Mouse (Mus musculus) forebrain, embryonic 13.5 days (tissue): ENCODE data around the gene Rnf41. TPM values are rescaled to one million over a fixed set of nuclear protein-coding genes. Genes with fewer than 3 reads are reported as not detected.

ENCODE experiments used
- ATAC-seq: fragments of 200-750 bp; cut with Nextera tagmentation; 2 replicates; pipeline ENCODE4 v1.8.0; 2017
- H3K27ac ChIP-seq: fragments of 300-500 bp; sonication (generic); 2 replicates; pipeline ENCODE4 v1.5.1; 2015; ENCODE audit warnings: inconsistent platforms, mild to moderate bottlenecking, moderate library complexity
- H3K27me3 ChIP-seq: fragments of 300-500 bp; sonication (generic); 2 replicates; pipeline ENCODE4 v1.6.1; 2015; ENCODE audit warnings: mild to moderate bottlenecking, inconsistent platforms
- H3K36me3 ChIP-seq: fragments of 300-500 bp; sonication (generic); 2 replicates; pipeline ENCODE4 v1.6.1; 2015; ENCODE audit warnings: mild to moderate bottlenecking, inconsistent platforms; ENCODE audit not compliant: poor library complexity, severe bottlenecking
- H3K4me1 ChIP-seq: fragments of 300-500 bp; sonication (generic); 2 replicates; pipeline ENCODE4 v1.6.1; 2015; ENCODE audit warnings: inconsistent platforms
- H3K4me2 ChIP-seq: fragments of 300-500 bp; sonication (generic); 2 replicates; pipeline ENCODE4 v1.6.1; 2015; ENCODE audit warnings: inconsistent platforms, mild to moderate bottlenecking, moderate library complexity
- H3K4me3 ChIP-seq: fragments of 300-500 bp; sonication (generic); 2 replicates; pipeline ENCODE4 v1.5.1; 2015; ENCODE audit warnings: mild to moderate bottlenecking, inconsistent platforms
- H3K9ac ChIP-seq: fragments of 300-500 bp; sonication (generic); 2 replicates; pipeline ENCODE4 v1.6.1; 2015; ENCODE audit warnings: mild to moderate bottlenecking, inconsistent platforms
- H3K9me3 ChIP-seq: fragments of 300-500 bp; sonication (generic); replicated peaks from 2 replicates; pipeline ENCODE4 v1.6.1; 2016; ENCODE audit warnings: inconsistent platforms
- WGBS: fragments of 180-500 bp; shearing (Covaris S2); methylation state at CpG from one replicate; pipeline ENCODE4 v1.1.7; 2015; 5-methylcytosine and 5-hydroxymethylcytosine counted together
- polyA plus RNA-seq: library from polyadenylated mRNA; unstranded; fragments of >200 nt; fragmentation: Nextera tagmentation; extraction: Ambion mirVana; gene quantifications from 2 replicates; pipeline ENCODE4 v1.2.1, GENCODE M21; 2015

The Rnf41 gene
- polyA plus RNA-seq, 1 experiment from 2014 or later, result 76.4 TPM

DNA sequence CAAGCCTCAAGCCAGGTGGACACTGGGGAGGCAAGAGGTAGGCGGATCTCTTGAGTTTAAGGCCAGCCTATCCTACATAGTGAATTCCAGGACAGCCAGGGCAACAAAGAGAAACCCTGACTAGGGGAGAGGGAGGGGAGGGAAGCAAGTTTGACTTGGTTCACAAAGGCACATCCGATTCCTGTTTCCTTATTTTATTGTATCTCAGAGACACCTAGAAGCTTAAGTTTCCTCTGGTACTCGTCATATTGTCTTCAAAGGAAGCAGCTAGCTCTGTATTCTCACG is 954 bp upstream of the Rnf41 start:
- H3K4me2 ChIP-seq, result peak overlapping the region; percentile 97
- H3K4me1 ChIP-seq, result peaks cover 51% of the 10 kb centered on the region
- H3K4me3 ChIP-seq, result peak overlapping the region; percentile 91
- 20% methylated on average over 4 of the region's 4 CpGs for WGBS
- H3K9me3 ChIP-seq, result no peaks in the 10 kb centered on the region
- no peak for ATAC-seq
- peak overlapping the region; percentile 89 for H3K9ac ChIP-seq
- H3K27me3 ChIP-seq, result no peaks in the 10 kb centered on the region
- H3K27ac ChIP-seq, result peak overlapping the region; percentile 94
- peaks cover 31% of the 10 kb centered on the region for H3K36me3 ChIP-seq

DNA sequence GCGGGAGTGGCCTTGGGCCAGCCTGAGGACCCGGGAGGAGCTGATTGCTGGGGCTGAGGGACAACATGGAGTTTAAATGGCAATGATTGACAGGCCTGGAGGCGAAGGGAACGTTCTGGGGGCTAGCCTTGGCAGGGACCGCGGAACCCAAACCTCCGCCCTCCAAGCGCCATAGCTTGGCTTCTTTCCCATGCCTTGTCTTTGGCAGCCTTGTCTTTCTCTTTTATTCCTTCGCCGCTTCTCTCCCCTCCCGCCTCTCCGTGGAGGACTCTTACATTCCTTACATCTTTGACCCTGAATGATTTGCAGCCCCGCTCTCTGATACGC is 561 bp downstream of the Rnf41 start:
- no peaks in the 10 kb centered on the region for H3K9me3 ChIP-seq
- H3K27ac ChIP-seq, result peak overlapping the region; percentile 94
- H3K4me1 ChIP-seq, result peaks cover 51% of the 10 kb centered on the region
- H3K4me2 ChIP-seq, result peak overlapping the region; percentile 97
- 0% methylated on average over 14 of the region's 14 CpGs for WGBS
- peak overlapping the region; percentile 91 for H3K4me3 ChIP-seq
- H3K9ac ChIP-seq, result peak overlapping the region; percentile 89
- peaks cover 31% of the 10 kb centered on the region for H3K36me3 ChIP-seq
- no peaks in the 10 kb centered on the region for H3K27me3 ChIP-seq
- ATAC-seq, result no peak

DNA sequence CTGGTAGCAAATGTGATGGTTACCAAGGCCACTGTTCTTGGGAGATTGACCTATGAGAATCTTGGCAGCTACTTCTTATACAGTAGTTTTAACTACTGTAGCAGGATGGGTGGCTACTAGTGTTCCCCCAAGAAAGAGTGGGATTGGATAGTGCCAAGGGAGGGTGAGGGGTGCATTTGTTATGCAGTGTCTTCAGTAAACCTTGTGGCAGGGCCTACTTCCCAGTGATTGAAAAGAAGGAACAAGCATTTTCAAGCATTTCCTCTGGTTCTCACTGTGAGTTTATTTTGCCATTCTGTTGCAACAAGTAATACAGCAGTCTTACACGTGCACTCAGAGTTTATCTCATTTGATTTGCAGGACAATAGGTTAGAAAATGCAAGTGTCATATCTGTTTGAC is 1.1 kb downstream of the Rnf41 start:
- Histone ChIP-seq H3K36me3 (peaks cover 36% of the 10 kb centered on the region), H3K4me2 (peak overlapping the region; percentile 97), H3K27ac (peak overlapping the region; percentile 94; the same call in 1 of the 2 replicates), H3K27me3 (no peaks in the 10 kb centered on the region), H3K9ac (peak overlapping the region; percentile 89), H3K9me3 (no peaks in the 10 kb centered on the region), H3K4me3 (peak overlapping the region; percentile 91), H3K4me1 (peaks cover 51% of the 10 kb centered on the region)
- ATAC-seq, result no peak
- whole genome bisulfite sequencing, result 32% methylated on average over 1 of the region's 1 CpGs

DNA sequence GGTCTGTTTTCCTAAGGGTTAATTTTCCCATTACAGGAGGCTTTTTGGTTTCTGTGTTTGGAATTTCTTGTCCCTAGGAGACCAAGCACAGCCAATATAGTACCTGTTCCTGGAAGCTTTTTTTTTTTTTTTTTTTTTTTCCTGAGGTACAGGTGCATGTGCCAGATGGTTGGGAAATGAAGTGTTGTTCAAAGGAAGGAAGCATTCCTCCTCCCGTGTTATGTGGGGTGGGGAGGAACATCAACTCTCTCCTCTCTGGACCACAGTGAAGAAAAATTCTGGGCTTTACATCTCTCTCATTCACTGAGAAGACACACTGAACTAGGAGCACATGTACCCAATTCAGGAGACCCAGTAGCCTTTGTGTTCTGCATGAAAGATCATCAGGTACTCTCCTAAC is 1.6 kb downstream of the Rnf41 start:
- WGBS, result 44% methylated on average over 1 of the region's 1 CpGs
- peaks cover 37% of the 10 kb centered on the region for H3K36me3 ChIP-seq
- peaks cover 47% of the 10 kb centered on the region for H3K4me1 ChIP-seq
- ATAC-seq, result no peak
- no peaks in the 10 kb centered on the region for H3K27me3 ChIP-seq
- H3K9ac ChIP-seq, result peak overlapping the region; percentile 89
- no peaks in the 10 kb centered on the region for H3K9me3 ChIP-seq
- H3K4me3 ChIP-seq, result peak overlapping the region; percentile 91
- no peak overlapping the region for H3K27ac ChIP-seq
- H3K4me2 ChIP-seq, result peak overlapping the region; percentile 97

DNA sequence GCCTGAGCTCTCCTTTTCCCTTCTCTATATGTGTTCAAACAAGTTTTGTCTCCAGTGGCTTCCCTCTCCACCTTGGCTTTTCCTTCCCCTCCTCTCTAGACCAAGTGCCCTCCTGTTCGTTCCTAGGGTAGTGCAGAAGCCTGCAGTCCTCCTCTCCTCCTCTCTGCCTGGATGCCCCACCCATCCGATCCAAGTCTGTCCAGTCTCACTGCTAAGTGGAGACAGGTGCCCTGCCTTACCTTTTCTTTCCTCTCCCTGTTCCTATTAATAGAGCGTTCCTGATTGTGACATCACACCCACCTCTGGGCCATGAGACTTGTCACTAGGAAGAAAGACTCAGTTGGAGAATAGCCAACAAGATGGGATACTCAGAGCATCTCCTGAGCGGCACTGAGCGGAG is 3.4 kb downstream of the Rnf41 start:
- 88% methylated on average over 5 of the region's 5 CpGs for WGBS
- H3K9me3 ChIP-seq, result no peaks in the 10 kb centered on the region
- peaks cover 54% of the 10 kb centered on the region for H3K36me3 ChIP-seq
- H3K4me1 ChIP-seq, result peaks cover 39% of the 10 kb centered on the region
- ATAC-seq, result no peak
- no peak overlapping the region for H3K4me2 ChIP-seq
- no peak overlapping the region for H3K4me3 ChIP-seq
- no peak overlapping the region for H3K27ac ChIP-seq
- H3K9ac ChIP-seq, result no peak overlapping the region
- H3K27me3 ChIP-seq, result no peaks in the 10 kb centered on the region

DNA sequence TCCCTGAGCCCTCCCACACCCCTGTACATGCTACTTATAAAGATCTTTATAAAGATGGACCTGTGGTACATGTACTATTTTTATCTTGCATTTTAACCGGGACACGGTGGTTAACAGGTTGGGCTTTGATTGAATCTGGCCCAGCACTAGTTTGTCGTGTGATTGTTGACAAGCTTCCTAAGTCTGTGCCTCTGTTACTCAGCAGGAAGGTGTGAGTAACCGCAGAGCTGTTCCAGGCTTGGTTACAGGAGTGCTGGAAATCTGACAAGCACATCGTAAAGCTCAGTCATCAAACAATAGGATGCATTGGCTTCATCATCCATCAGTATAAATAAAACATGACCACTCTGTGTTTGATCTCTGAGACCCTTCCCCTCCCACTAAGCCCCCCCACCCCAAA is 11.0 kb downstream of the Rnf41 start:
- H3K4me2 ChIP-seq, result no peak overlapping the region
- peaks cover 84% of the 10 kb centered on the region for H3K36me3 ChIP-seq
- no peaks in the 10 kb centered on the region for H3K27me3 ChIP-seq
- no peak overlapping the region for H3K27ac ChIP-seq
- H3K9ac ChIP-seq, result no peak overlapping the region
- WGBS, result 94% methylated on average over 5 of the region's 5 CpGs
- no peak overlapping the region for H3K4me3 ChIP-seq
- H3K9me3 ChIP-seq, result no peaks in the 10 kb centered on the region
- H3K4me1 ChIP-seq, result no peaks in the 10 kb centered on the region
- no peak for ATAC-seq

DNA sequence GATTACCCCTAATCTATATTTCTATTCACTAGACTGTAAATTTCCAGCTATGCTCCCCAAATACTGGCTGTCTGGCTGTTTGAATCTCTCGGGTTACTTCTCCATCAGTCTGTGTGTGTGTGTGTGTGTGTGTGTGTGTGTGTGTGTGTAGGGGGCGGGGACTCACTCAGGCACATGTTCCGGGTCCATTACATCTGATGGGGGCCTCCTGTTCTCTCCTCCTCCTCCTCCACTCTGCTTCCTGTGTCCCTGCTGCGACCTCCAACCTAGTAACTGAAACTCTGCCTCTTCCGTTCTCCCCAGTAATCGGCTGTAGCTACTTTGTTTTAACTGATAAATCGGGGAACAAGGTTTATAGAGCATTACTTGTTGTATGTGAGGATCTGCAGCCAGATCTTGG is 13.1 kb downstream of the Rnf41 start:
- Histone ChIP-seq H3K36me3 (peaks cover 79% of the 10 kb centered on the region), H3K9me3 (no peaks in the 10 kb centered on the region), H3K27me3 (no peaks in the 10 kb centered on the region), H3K9ac (no peak overlapping the region), H3K27ac (no peak overlapping the region), H3K4me2 (no peak overlapping the region), H3K4me1 (no peaks in the 10 kb centered on the region), H3K4me3 (no peak overlapping the region)
- no peak for ATAC-seq
- WGBS, result 73% methylated on average over 7 of the region's 7 CpGs

DNA sequence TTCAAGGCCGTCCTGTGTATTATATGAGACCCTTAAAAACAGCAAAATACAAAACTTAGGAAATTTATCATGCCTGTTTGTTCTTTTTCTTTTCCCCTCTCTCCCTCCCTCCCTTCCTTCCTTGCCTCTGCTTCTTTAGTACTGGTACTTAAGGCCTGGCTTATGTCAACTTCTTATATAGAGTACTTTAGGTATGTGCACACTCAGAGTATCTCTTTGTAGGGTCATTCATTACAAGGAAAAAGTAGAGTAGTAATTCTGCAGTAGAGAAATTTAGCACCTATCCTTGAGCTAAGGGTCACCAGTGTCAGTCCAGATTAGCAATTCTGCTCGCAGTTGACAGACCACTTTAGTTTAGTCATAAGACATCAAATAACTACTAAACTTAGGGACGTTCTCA is 13.8 kb downstream of the Rnf41 start:
- Histone ChIP-seq H3K4me2 (no peak overlapping the region), H3K4me3 (no peak overlapping the region), H3K27me3 (no peaks in the 10 kb centered on the region), H3K27ac (no peak overlapping the region), H3K4me1 (no peaks in the 10 kb centered on the region), H3K36me3 (peaks cover 79% of the 10 kb centered on the region), H3K9ac (no peak overlapping the region), H3K9me3 (no peaks in the 10 kb centered on the region)
- 91% methylated on average over 3 of the region's 3 CpGs for WGBS
- no peak for ATAC-seq

DNA sequence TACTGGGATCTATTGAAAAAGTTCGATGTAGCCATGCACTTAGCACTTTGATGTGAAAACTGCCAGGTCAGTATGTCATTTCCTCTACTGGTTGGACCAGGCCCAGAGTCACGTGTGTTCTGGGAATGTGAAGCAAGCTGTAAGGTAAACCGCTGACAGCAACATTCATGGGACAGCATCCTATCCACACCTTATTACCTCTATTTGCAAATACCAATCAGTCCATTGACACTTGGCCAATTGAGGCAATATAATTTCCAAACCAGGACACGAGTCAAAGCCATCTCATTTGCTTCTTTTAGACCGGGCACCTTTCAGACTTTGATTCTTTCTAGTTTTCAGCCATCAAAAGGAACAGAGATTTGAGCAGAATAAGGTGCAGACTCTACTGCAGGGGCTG is 17.6 kb downstream of the Rnf41 start:
- Histone ChIP-seq H3K4me2 (no peak overlapping the region), H3K9me3 (no peaks in the 10 kb centered on the region), H3K4me3 (no peak overlapping the region), H3K36me3 (peaks cover 74% of the 10 kb centered on the region), H3K4me1 (no peaks in the 10 kb centered on the region), H3K27me3 (no peaks in the 10 kb centered on the region), H3K9ac (no peak overlapping the region), H3K27ac (no peak overlapping the region)
- ATAC-seq, result no peak
- WGBS, result 95% methylated on average over 5 of the region's 5 CpGs

DNA sequence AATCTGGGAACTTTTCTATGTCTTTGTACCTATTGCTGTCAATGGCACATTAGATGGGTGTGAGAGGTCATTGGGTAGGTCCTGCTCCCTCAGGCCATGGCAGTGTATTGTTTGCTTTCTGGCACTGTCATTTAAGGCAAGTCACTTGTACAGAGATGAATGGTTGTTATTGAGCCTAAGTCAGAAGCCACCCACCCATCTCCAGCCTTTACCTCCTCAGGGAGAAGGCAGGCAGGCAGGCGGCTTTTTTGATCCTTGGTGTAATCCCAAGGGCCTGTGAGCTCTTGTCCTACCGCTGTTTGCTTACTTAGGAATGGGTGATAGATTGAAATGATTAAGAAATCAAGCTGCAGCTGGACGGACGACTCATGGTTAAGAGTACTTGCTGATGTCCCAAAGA is 18.0 kb downstream of the Rnf41 start:
- 89% methylated on average over 4 of the region's 4 CpGs for WGBS
- Histone ChIP-seq H3K4me3 (no peak overlapping the region), H3K27me3 (no peaks in the 10 kb centered on the region), H3K9ac (no peak overlapping the region), H3K4me1 (no peaks in the 10 kb centered on the region), H3K27ac (no peak overlapping the region), H3K36me3 (peaks cover 74% of the 10 kb centered on the region), H3K9me3 (no peaks in the 10 kb centered on the region), H3K4me2 (no peak overlapping the region)
- no peak for ATAC-seq

DNA sequence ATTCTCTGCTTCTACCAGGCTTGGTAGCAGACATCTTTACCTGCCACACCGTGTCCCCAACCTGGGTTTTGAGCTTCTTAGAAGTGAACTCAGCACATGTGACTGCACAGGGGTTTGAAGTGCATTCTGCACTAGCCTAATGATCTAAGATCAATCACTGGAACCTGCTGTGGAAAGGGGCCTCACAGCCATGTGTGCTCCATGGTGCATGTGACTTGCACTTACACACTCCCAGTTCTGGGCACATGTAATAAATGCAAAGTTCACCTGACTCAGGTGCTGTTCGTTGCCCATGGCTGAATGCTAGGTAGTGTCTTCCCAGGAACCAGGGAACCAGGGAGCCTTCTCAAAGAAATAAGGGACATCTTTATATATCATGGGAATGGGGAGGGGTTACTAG is 22.0 kb downstream of the Rnf41 start:
- Histone ChIP-seq H3K4me2 (no peak overlapping the region), H3K9me3 (no peaks in the 10 kb centered on the region), H3K4me1 (peaks cover 4% of the 10 kb centered on the region; the same call in 1 of the 2 replicates), H3K27me3 (no peaks in the 10 kb centered on the region), H3K4me3 (no peak overlapping the region), H3K36me3 (peaks cover 90% of the 10 kb centered on the region), H3K27ac (no peak overlapping the region), H3K9ac (no peak overlapping the region)
- ATAC-seq, result no peak
- WGBS, result 93% methylated on average over 2 of the region's 2 CpGs

DNA sequence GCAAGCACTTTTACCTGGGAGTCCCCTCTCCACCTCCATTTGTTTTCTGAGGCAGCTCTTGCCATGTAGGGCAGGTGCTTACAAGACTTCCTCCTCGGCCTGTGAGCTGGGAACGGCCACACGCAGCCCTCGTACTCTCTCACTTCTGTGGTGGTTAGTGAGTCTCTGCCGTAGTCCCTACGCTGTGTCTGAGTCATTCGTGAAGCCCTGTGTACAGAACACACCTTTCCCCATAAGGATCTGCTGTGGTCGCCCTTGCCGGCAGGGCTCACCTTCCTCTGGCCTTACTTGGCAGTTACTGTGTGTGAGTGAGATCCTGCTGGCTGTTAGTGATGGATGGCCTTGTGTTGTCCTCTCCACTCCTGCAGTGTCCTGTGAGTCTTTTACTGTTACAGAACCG is 23.2 kb downstream of the Rnf41 start:
- WGBS, result 93% methylated on average over 10 of the region's 10 CpGs
- ATAC-seq, result no peak
- H3K9me3 ChIP-seq, result no peaks in the 10 kb centered on the region
- peaks cover 4% of the 10 kb centered on the region; the same call in 1 of the 2 replicates for H3K4me1 ChIP-seq
- peaks cover 90% of the 10 kb centered on the region for H3K36me3 ChIP-seq
- no peak overlapping the region for H3K4me2 ChIP-seq
- H3K9ac ChIP-seq, result no peak overlapping the region
- H3K27ac ChIP-seq, result no peak overlapping the region
- H3K27me3 ChIP-seq, result no peaks in the 10 kb centered on the region
- no peak overlapping the region for H3K4me3 ChIP-seq

DNA sequence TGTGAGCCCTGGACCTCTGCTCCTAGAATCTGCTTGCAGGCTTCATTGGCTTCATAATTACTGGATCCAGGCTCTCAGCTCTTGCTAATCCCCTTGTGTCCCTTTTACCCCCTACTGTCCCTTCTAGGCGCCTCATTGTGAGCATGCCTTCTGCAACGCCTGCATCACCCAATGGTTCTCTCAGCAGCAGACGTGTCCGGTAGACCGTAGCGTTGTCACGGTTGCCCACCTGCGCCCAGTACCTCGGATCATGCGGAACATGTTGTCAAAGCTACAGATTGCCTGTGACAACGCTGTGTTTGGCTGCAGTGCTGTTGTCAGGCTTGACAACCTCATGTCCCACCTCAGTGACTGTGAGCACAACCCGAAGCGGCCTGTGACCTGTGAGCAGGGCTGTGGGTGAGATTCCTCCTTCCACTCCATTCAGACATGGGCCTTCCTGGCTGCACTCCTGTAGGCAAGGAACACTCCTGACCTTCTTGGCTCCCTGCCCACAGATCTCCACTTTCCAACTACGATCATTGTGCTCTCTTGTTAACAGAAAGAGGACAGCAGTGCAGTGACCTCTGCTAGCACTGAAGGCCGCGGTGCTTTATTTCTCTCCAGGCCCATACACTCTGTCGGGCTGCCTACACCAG is 23.8 kb downstream of the Rnf41 start:
- no peak for ATAC-seq
- Histone ChIP-seq H3K4me3 (no peak overlapping the region), H3K4me1 (peaks cover 4% of the 10 kb centered on the region; the same call in 1 of the 2 replicates), H3K4me2 (no peak overlapping the region), H3K27ac (no peak overlapping the region), H3K27me3 (no peaks in the 10 kb centered on the region), H3K36me3 (peaks cover 90% of the 10 kb centered on the region), H3K9ac (peak overlapping the region; percentile 26; the same call in 1 of the 2 replicates), H3K9me3 (no peaks in the 10 kb centered on the region)
- 71% methylated on average over 17 of the region's 17 CpGs for WGBS
